Mouse (Mus musculus) CH12.LX (cell line): ENCODE data around the gene Kdelr1. TPM values are rescaled to one million over a fixed set of nuclear protein-coding genes. Genes with fewer than 3 reads are reported as not detected.

Experiments
- DNase-seq: peaks from one replicate; pipeline ENCODE4 v3.0.0-alpha.2; 2013; ENCODE audit errors: extremely low read depth
- H3K27ac ChIP-seq: 2 replicates; pipeline ENCODE4 v1.5.1; 2012; ENCODE audit warnings: low read depth, mild to moderate bottlenecking, control low read depth, moderate library complexity; ENCODE audit not compliant: insufficient read depth
- H3K27me3 ChIP-seq: replicated peaks from 2 replicates; pipeline ENCODE3; 2012; ENCODE audit warnings: inconsistent platforms
- H3K36me3 ChIP-seq, 2 experiments: replicated peaks in 1 of 2; 2 replicates each; pipeline versions ENCODE3 to v1.6.1; 2012; ENCODE audit warnings: inconsistent platforms in 1 of 2, low read length in 1 of 2, mild to moderate bottlenecking in 1 of 2, mixed read lengths in 1 of 2, moderate library complexity in 1 of 2; ENCODE audit not compliant: control insufficient read depth in 1 of 2, insufficient read depth in 1 of 2
- H3K4me1 ChIP-seq, 2 experiments: 2 replicates each; pipeline ENCODE4 v1.6.1; 2012; ENCODE audit warnings: inconsistent platforms in 1 of 2, moderate library complexity in 1 of 2; ENCODE audit not compliant: insufficient read depth in 2 of 2, control insufficient read depth in 1 of 2
- H3K4me2 ChIP-seq: 2 replicates; pipeline ENCODE4 v1.6.1; 2012; ENCODE audit warnings: low read depth, mild to moderate bottlenecking, control low read depth; ENCODE audit not compliant: poor library complexity, insufficient read depth, severe bottlenecking
- H3K4me3 ChIP-seq, 3 experiments: fragments of 150-350 bp in 1 of 3; sonication (generic) in 1 of 3; replicated peaks in 1 of 3; 2 replicates each; pipeline versions ENCODE3 to v1.5.1; 2011 to 2012; ENCODE audit warnings: low read depth in 2 of 3, low read length in 2 of 3, mild to moderate bottlenecking in 2 of 3, moderate library complexity in 2 of 3, control low read depth in 1 of 3, improper control_type of control experiment in 1 of 3, inconsistent platforms in 1 of 3, mixed read lengths in 1 of 3; ENCODE audit not compliant: poor library complexity in 1 of 3
- H3K79me2 ChIP-seq: replicated peaks from 2 replicates; pipeline ENCODE4 v1.6.1; 2012; ENCODE audit warnings: mild to moderate bottlenecking, moderate library complexity; ENCODE audit not compliant: control insufficient read depth, poor library complexity, insufficient read depth, severe bottlenecking; ENCODE audit errors: extremely low read depth
- H3K9ac ChIP-seq: 2 replicates; pipeline ENCODE4 v1.6.1; 2012; ENCODE audit warnings: low read depth, mild to moderate bottlenecking, control low read depth, moderate library complexity; ENCODE audit not compliant: insufficient read depth
- H3K9me3 ChIP-seq: replicated peaks from 2 replicates; pipeline ENCODE3; 2012; ENCODE audit warnings: low read length, inconsistent platforms, mixed read lengths
- CHD1 ChIP-seq: IDR thresholded peaks from 2 replicates; pipeline ENCODE4 v1.6.1; 2012; ENCODE audit warnings: low read depth, low read length, improper control_type of control experiment, inconsistent platforms
- CHD2 ChIP-seq: IDR thresholded peaks from 2 replicates; pipeline ENCODE4 v1.6.1; 2011; ENCODE audit warnings: low read length, improper control_type of control experiment
- CTCF ChIP-seq, 2 experiments: IDR thresholded peaks in 1 of 2; conservative IDR thresholded peaks in 1 of 2; 2 replicates each; pipeline ENCODE4 v1.5.1; 2011 to 2012; ENCODE audit warnings: low read depth in 2 of 2, low read length in 2 of 2, improper control_type of control experiment in 1 of 2, inconsistent platforms in 1 of 2, mild to moderate bottlenecking in 1 of 2, moderate library complexity in 1 of 2
- E2F4 ChIP-seq: IDR thresholded peaks from 2 replicates; pipeline ENCODE4 v1.6.1; 2011; ENCODE audit warnings: low read depth, low read length, improper control_type of control experiment; ENCODE audit not compliant: insufficient replicate concordance
- ELF1 ChIP-seq: IDR thresholded peaks from 2 replicates; pipeline ENCODE4 v1.6.1; 2014; ENCODE audit warnings: low read depth, mild to moderate bottlenecking, inconsistent platforms, low read length, improper control_type of control experiment
- GABPA ChIP-seq: IDR thresholded peaks from 2 replicates; pipeline ENCODE4 v1.6.1; 2012; ENCODE audit warnings: low read depth, low read length, improper control_type of control experiment, inconsistent platforms; ENCODE audit not compliant: insufficient replicate concordance
- HCFC1 ChIP-seq: IDR thresholded peaks from 2 replicates; pipeline ENCODE4 v1.6.1; 2012; ENCODE audit warnings: low read depth, mild to moderate bottlenecking, inconsistent platforms, low read length, improper control_type of control experiment
- MAFK ChIP-seq: IDR thresholded peaks from 2 replicates; pipeline ENCODE4 v1.6.1; 2011; ENCODE audit warnings: low read length, improper control_type of control experiment; ENCODE audit not compliant: insufficient replicate concordance
- MAX ChIP-seq: IDR thresholded peaks from 2 replicates; pipeline ENCODE4 v1.6.1; 2011; ENCODE audit warnings: low read length, improper control_type of control experiment
- MAZ ChIP-seq: IDR thresholded peaks from 2 replicates; pipeline ENCODE4 v1.6.1; 2012; ENCODE audit warnings: low read depth, mild to moderate bottlenecking, inconsistent platforms, low read length, improper control_type of control experiment, moderate library complexity
- MEF2A ChIP-seq: IDR thresholded peaks from 2 replicates; pipeline ENCODE4 v1.6.1; 2014; ENCODE audit warnings: low read depth, mild to moderate bottlenecking, inconsistent platforms, low read length, improper control_type of control experiment, borderline replicate concordance
- MXI1 ChIP-seq: IDR thresholded peaks from 2 replicates; pipeline ENCODE4 v1.6.1; 2011; ENCODE audit warnings: mild to moderate bottlenecking, low read depth, low read length, improper control_type of control experiment
- MYC ChIP-seq: IDR thresholded peaks from 2 replicates; pipeline ENCODE4 v1.6.1; 2011; ENCODE audit warnings: low read depth, mild to moderate bottlenecking, improper control_type of control experiment, low read length
- NELFE ChIP-seq: IDR thresholded peaks from 2 replicates; pipeline ENCODE4 v1.6.1; 2011; ENCODE audit warnings: low read depth, low read length, improper control_type of control experiment
- NRF1 ChIP-seq: IDR thresholded peaks from 2 replicates; pipeline ENCODE4 v1.6.1; 2014; ENCODE audit warnings: low read depth, mild to moderate bottlenecking, inconsistent platforms, low read length, improper control_type of control experiment, moderate library complexity
- POLR2A ChIP-seq: IDR thresholded peaks from 2 replicates; pipeline ENCODE4 v1.6.1; 2011; ENCODE audit warnings: low read depth, mild to moderate bottlenecking, improper control_type of control experiment, low read length
- POLR2AphosphoS2 ChIP-seq: IDR thresholded peaks from 2 replicates; pipeline ENCODE4 v1.6.1; 2011; ENCODE audit warnings: low read depth, low read length, improper control_type of control experiment
- RAD21 ChIP-seq: IDR thresholded peaks from 2 replicates; pipeline ENCODE4 v1.6.1; 2011; ENCODE audit warnings: low read depth, mild to moderate bottlenecking, low read length, improper control_type of control experiment, moderate library complexity
- RCOR1 ChIP-seq: conservative IDR thresholded peaks from 2 replicates; pipeline ENCODE4 v1.6.1; 2012; ENCODE audit warnings: low read depth, mild to moderate bottlenecking, inconsistent platforms, low read length, improper control_type of control experiment
- SIN3A ChIP-seq: IDR thresholded peaks from 2 replicates; pipeline ENCODE4 v1.6.1; 2012; ENCODE audit warnings: low read length, improper control_type of control experiment, inconsistent platforms
- TBP ChIP-seq: conservative IDR thresholded peaks from 2 replicates; pipeline ENCODE4 v1.6.1; 2011; ENCODE audit warnings: low read depth, low read length, improper control_type of control experiment
- TCF12 ChIP-seq: IDR thresholded peaks from 2 replicates; pipeline ENCODE4 v1.6.1; 2014; ENCODE audit warnings: low read depth, mild to moderate bottlenecking, inconsistent platforms, low read length, improper control_type of control experiment
- UBTF ChIP-seq: IDR thresholded peaks from 2 replicates; pipeline ENCODE4 v1.6.1; 2012; ENCODE audit warnings: low read depth, mild to moderate bottlenecking, inconsistent platforms, low read length, improper control_type of control experiment, moderate library complexity
- ZMIZ1 ChIP-seq: IDR thresholded peaks from 2 replicates; pipeline ENCODE4 v1.6.1; 2012; ENCODE audit warnings: low read depth, mild to moderate bottlenecking, inconsistent platforms, low read length, improper control_type of control experiment
- ZNF384 ChIP-seq: IDR thresholded peaks from 2 replicates; pipeline ENCODE4 v1.6.1; 2012; ENCODE audit warnings: low read depth, low read length, improper control_type of control experiment, inconsistent platforms
- dilution Hi-C: fragments of 300-500 bp; cut with MboI; formaldehyde crosslinking; loops from 2 replicates; pipeline ENCODE4 v1.14.3; 2020; ENCODE audit warnings: low sequenced_read_pairs; ENCODE audit not compliant: extremely low pct_unique_long_range_greater_than_20kb, extremely low pct_ligation_motif_present
- in situ Hi-C: fragments of 300-500 bp; cut with MboI; formaldehyde crosslinking; loops from 3 replicates; pipeline ENCODE4 v1.14.3; 2019; ENCODE audit warnings: low sequenced_read_pairs, low pct_ligation_motif_present, low pct_unique_long_range_greater_than_20kb, mixed read lengths
- polyA plus RNA-seq: library from polyadenylated mRNA; unstranded; fragments of >175 nt; gene quantifications from 2 replicates; pipeline ENCODE4 v1.2.1, GENCODE M21; 2012; ENCODE audit warnings: low read depth; ENCODE audit not compliant: insufficient read length
- total RNA-seq, 2 experiments: library from RNA; depleted of rRNA; stranded (reverse); fragments of 300-350 nt in 1 of 2; fragments of >200 nt in 1 of 2; gene quantifications; 2 replicates each; pipeline ENCODE4 v1.2.3; 2012 to 2014

Gene Kdelr1
- total and polyA plus RNA-seq, 3 experiments: 59.7 to 80.5 (median 66.9) TPM

DNA sequence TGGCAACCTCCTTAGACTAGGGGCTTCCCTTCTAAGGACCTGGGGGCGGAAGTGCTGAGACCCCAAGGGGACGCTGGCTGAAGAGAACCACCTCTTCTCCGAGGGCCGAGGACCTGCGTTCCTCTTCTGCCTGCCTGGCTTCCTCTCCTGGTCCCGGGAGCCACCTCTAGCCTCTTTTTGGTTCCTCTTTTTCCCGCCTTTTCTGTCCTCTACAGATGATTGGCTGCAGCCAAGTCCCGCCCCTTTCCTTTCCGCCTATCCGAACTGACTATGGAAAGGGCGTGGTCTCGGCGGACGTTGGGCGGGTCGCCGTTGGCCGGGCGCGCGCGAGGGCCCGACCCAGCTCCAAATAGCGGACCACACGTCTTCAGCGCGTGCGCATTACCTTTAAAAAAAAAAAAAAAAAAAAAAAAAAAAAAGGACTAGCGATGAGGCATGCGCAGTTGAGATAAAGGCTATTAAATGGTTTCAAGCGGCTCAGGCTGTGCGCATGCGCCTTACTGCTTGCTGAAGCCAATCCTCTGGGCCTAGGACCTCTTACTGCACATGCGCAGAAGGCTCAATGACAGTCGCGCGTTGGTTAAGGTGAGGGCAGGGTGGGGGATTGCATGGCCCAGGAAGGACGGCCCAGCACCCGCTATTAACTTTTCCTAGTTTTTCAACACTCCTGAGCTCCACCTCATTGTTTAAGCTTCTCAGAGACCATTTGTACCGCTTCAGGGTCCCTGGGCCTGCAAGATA, 24.1 kb downstream of the Kdelr1 start, which contains the start of the genes Syngr4 and Tmem143:
Gene Syngr4 (minus strand): TSS at position 198 of the 741 bp plus-strand sequence.
Gene Tmem143 (plus strand): TSS at position 425 of the 741 bp plus-strand sequence.
- Histone ChIP-seq H3K36me3 (peaks cover 0 to 7% of the 10 kb centered on the region in 2 experiments), H3K4me1 (peaks cover 3 to 25% of the 10 kb centered on the region in 2 experiments; a peak in 3 of 4 replicates), H3K27ac (peak within 1 kb of the TSS; percentile 59), H3K4me2 (peak within 1 kb of the TSS; percentile 68), H3K4me3 (peak within 1 kb of the TSS; percentile 63 to 80 (median 77)), H3K27me3 (no peaks in the 10 kb centered on the region), H3K9ac (peak within 1 kb of the TSS; percentile 79), H3K79me2 (no peaks in the 10 kb centered on the region), H3K9me3 (no peaks in the 10 kb centered on the region)
- peak; percentile 100 for DNase-seq
- dilution Hi-C loops: no loop called here
- in situ Hi-C loops: no loop called here
- TF ChIP-seq TCF12: peak; percentile 37
- TF ChIP-seq CHD2: no peak
- TF ChIP-seq MEF2A: 0 out of 2 replicates have a peak, but pooled peaks have one; percentile 19
- peak; percentile 85 for TF ChIP-seq MAX
- peak; percentile 70; the same call in 1 of the 2 replicates for TF ChIP-seq ZMIZ1
- no peak for TF ChIP-seq CTCF (conservative IDR thresholded peaks at IDR 0.05 in 1 of 2, IDR thresholded peaks at IDR 0.05 in 1 of 2; ENCODE audit: low read depth in 2 of 2, low read length in 2 of 2)
- no peak for TF ChIP-seq MAFK
- 0 out of 2 replicates have a peak, but pooled peaks have one; percentile 24 for TF ChIP-seq RCOR1
- TF ChIP-seq HCFC1: peak; percentile 75
- 0 out of 2 replicates have a peak, but pooled peaks have one; percentile 7 for TF ChIP-seq MAZ
- peak; percentile 62; the same call in 1 of the 2 replicates for TF ChIP-seq POLR2AphosphoS2
- TF ChIP-seq RAD21: no peak
- TF ChIP-seq ELF1: peak; percentile 59
- peak; percentile 32 for TF ChIP-seq MYC
- TF ChIP-seq NRF1: peak; percentile 92
- TF ChIP-seq E2F4: peak; percentile 94; the same call in 1 of the 2 replicates
- TF ChIP-seq GABPA: no peak
- peak; percentile 12; the same call in 1 of the 2 replicates for TF ChIP-seq MXI1
- peak; percentile 74 for TF ChIP-seq TBP
- TF ChIP-seq CHD1: no peak
- TF ChIP-seq ZNF384: peak; percentile 100
- TF ChIP-seq POLR2A: peak; percentile 80
- peak; percentile 78; the same call in 1 of the 2 replicates for TF ChIP-seq UBTF
- no peak for TF ChIP-seq SIN3A
- peak; percentile 84 for TF ChIP-seq NELFE
